Mouse (Mus musculus) heart, postnatal 14 days (tissue): ENCODE data around the gene Spata9. TPM values are rescaled to one million over a fixed set of nuclear protein-coding genes. Genes with fewer than 3 reads are reported as not detected.

ENCODE experiments used
- DNase-seq, 2 experiments: peaks; one replicate each; pipeline ENCODE4 v3.0.0; 2021 to 2022
- intact Hi-C: fragments of 180-260 bp; cut with DNase I; formaldehyde crosslinking; loops from one replicate; pipeline ENCODE4 v1.15.1; 2025
- total RNA-seq, 2 experiments: library from RNA; stranded (reverse); gene quantifications; 2 replicates each; pipeline ENCODE4 v1.2.3; 2021

The Spata9 gene
- total RNA-seq, 2 experiments from 2014 or later, result not detected

- intact Hi-C loops, result loop anchor here (10.0 kb wide), 1 partner anchor 73 kb away; the partner anchor contains the start of gene Gpr150
- DNase-seq, result no peak
Observed at GRCm38 (mm10) chr13:75981901-75982300, 15.0 kb downstream of the Spata9 start.

GRCm38 (mm10) chr13:75988096-75988495 lies 21.1 kb downstream of the Spata9 start:
- DNase-seq, result peak; percentile 21 to 33
- intact Hi-C loops, result loop anchor here (10.0 kb wide), 1 partner anchor 67 kb away; the partner anchor contains the start of gene Gpr150

DNA sequence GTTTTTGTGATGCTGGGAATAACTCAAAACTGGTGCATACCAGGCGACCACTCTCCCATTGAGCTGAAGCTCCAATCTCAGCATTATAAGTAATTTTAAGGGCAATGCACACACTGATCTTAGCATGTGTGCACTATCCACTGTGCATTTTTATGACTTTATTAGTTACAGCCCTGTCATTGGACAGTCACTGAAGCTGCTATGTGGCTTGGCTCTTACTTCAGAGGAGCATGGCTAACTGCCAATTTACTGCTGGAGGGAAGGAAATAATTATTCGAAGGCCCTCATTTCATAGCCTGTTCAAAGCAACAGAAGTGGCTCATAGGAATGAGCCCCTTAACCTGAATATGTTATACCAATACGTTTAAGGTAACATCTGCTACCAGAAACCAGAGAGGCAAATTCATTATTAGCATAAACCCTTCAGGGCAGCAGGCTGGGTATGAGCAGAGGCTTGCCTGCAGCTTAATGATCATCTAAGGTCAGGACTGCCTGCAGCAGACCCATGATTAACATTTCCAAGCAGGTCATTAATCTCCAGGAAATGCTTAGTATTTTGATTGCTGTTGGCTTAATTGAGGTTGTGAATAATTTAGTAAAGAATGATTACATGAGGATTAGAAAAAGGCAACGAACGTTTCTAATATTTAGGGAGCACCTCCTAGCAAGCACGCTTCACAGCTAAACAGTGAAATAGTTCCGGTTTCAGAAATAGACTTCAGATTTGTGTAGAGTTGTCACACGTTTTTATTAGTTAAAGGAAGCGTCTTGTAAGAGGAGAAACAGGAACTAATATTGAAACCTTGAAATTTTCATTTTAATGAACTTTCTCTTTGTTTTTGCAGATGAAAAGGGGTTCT lies 25.4 kb downstream of the Spata9 start:
- intact Hi-C loops, result no loop called here
- peak in 1 of 2 experiments; percentile 40 for DNase-seq

DNA sequence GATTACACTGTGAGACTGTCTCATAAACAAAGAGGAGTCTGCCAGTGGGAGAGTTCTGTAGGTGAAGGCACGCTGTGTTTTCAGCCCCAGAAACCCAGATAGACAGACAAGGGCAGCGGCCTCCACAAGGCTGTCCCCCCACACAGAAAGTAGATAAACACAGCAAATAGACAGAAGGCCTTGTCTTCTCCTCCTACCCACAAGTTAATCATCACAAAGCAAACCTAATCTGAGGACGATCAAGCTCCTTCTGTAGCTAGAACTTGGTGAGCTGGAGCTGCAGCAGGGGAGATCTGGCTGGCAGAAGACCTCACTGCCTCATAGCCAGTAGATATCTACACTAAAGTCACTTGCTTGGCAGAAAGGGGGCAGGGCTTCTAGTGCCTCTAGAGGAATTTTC lies 36.3 kb downstream of the Spata9 start:
- intact Hi-C loops, result no loop called here
- no peak for DNase-seq

- DNase-seq, result no peak
- intact Hi-C loops, result no loop called here
Observed at GRCm38 (mm10) chr13:76014511-76014910, 47.6 kb downstream of the Spata9 start.

DNA sequence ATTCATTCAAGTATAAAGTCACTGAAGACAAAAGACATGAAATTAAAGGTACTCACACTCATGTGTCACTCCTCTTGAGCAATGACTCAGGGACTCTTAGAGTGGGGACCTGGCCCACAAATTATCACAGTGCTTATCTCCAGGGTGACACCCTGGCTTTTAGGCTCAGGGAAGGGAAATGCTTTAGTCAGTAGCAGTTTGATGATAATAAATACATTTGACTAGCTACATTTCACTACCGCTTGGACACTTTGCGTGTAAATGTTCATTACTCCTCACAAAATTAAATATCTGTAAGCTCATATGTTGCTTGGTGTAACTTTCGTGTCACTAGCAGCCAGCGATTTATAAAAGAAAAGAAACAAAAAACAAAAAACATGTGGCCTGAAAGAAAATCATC lies 50.5 kb downstream of the Spata9 start:
- intact Hi-C loops, result loop anchor here (5.0 kb wide), 3 partner anchors 75 to 310 kb away; partner anchors contain the start of genes Arsk, Ell2, Rhobtb3 and Ttc37
- peak in 1 of 2 experiments; percentile 16 for DNase-seq

GRCm38 (mm10) chr13:76017974-76018843 lies 51.3 kb downstream of the Spata9 start, which contains the start of gene Rfesd:
Gene Rfesd, minus strand, starts transcription at chr13:76018719.
- intact Hi-C loops, result loop anchor here (5.0 kb wide), 3 partner anchors 76 to 311 kb away; partner anchors contain the start of genes Arsk, Ell2, Rhobtb3 and Ttc37
- peak; percentile 98 for DNase-seq

DNA sequence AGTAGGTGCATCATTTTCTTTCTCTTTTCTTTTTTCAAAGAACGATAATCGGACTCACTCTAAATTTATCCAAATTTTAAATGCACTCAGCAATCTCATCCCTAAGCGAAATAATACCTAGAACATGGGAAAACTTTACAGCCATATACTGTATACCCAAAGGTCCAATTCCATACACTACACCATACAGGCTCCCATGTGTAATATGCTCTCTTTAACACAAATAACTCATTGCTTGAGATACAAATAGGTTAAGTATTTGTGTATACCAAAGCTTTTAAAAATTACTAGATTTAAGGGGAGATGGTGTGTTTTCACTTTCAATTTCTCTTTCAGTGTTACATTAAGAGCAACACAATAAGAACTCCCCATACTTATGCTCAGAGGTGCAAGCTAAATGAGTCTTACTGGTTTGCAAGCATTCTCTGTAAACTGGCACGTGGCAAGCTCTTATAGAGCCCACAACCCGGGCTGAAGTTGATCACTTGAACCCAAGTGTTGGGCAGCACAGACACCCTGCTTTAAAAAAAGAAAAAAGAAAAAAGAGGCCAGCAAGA lies 52.0 kb downstream of the Spata9 start:
- peak in 1 of 2 experiments; percentile 5 for DNase-seq
- intact Hi-C loops, result loop anchor here (5.0 kb wide), 3 partner anchors 77 to 312 kb away; partner anchors contain the start of genes Arsk, Ell2, Rhobtb3 and Ttc37

GRCm38 (mm10) chr13:76021782-76022181 lies 54.8 kb downstream of the Spata9 start:
- DNase-seq, result peak in 1 of 2 experiments; percentile 14
- intact Hi-C loops, result loop anchor here (5.0 to 10.0 kb wide), 3 partner anchors 144 to 1693 kb away; no protein-coding TSS in a partner anchor

DNA sequence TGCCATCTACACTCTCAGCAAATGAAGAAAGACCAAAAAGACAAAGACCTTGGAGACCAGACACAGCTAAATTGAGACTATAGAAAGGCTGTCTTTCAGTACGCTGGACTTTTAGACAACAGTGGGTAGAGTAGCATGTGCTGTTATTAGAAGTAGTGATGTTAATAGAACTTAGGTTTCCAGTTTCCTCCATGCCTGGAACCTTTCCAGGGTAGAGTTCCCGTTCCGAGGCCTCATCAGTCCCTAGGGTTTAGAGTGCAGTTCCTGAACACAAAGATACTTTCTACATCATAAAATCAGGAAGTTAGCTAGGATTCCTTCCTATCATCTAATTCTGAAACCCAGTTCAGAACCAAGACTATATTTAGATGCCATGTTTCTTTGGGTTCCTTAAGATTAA lies 57.6 kb downstream of the Spata9 start:
- intact Hi-C loops, result loop anchor here (5.0 to 10.0 kb wide), 3 partner anchors 147 to 1690 kb away; no protein-coding TSS in a partner anchor
- DNase-seq, result peak; percentile 4 to 22

DNA sequence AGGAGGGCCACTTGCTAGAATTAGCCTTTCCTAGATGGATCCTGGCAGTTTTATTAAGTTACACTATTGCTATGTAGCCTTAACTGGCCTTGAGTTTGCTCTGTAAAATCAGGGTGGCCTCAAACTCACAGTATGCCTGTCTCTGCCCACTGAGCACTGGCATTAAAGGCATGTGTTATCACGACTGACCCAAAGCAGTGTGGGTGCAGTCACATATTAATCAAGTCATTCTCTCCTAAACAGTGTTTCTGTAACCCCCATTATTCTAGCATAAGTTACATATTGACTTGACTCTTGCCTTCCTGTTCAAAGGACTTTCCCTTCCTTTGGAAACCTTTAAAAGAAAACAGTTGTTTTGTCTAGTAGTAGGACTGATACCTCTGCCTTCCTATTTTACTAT lies 75.5 kb downstream of the Spata9 start:
- intact Hi-C loops, result no loop called here
- DNase-seq, result no peak

DNA sequence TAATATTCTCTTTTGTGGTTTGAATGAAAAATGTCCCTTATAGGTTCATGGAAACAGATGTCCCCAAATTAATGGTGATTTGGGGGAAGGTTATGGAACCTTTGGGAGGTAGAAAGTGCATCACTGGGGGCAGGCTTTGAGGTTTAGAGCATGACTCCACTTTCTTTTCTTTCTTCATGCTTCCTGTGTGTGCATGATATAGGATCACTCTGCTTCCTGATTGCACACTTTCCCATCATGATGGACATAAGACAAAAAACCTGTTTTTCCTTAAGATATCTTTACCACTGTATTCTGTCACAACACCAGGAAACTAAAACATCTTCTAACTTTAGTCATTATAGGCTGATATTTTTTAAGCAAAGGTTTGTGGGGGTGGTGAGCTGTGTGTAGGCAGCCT lies 78.0 kb downstream of the Spata9 start:
- no peak for DNase-seq
- intact Hi-C loops, result no loop called here

Other genes starting within 250 kb of the Spata9 start
- gene Glrx, start 127.3 kb upstream of the Spata9 start, total RNA-seq, result 10 to 100 TPM; 54.1 to 55.2 TPM
- 10 to 100 TPM; 17.4 TPM for gene Rhobtb3, start 23.2 kb upstream of the Spata9 start, total RNA-seq
- 10 to 100 TPM; 10.3 to 10.7 TPM for gene Rfesd, start 51.6 kb downstream of the Spata9 start, total RNA-seq
- not detected for gene Gpr150, start 89.8 kb downstream of the Spata9 start, total RNA-seq
- gene Arsk, start 131.5 kb downstream of the Spata9 start, total RNA-seq, result 1 to 10 TPM; 4.4 to 5.2 TPM
- 10 to 100 TPM; 12.7 to 15.4 TPM for gene Ttc37, start 131.6 kb downstream of the Spata9 start, total RNA-seq